Mouse (Mus musculus) testis, postnatal 10 days (tissue): ENCODE results near the gene Gatc.
"Not testable (repeated sequence)": the region's sequence is repeated elsewhere in the genome, so short reads cannot be mapped to it uniquely, and the experiment has no call there.

ENCODE experiments used
- DNase-seq: peaks from one replicate; pipeline ENCODE4 v3.0.0; 2021; ENCODE audit warnings: low spot score

Gene Gatc

DNA sequence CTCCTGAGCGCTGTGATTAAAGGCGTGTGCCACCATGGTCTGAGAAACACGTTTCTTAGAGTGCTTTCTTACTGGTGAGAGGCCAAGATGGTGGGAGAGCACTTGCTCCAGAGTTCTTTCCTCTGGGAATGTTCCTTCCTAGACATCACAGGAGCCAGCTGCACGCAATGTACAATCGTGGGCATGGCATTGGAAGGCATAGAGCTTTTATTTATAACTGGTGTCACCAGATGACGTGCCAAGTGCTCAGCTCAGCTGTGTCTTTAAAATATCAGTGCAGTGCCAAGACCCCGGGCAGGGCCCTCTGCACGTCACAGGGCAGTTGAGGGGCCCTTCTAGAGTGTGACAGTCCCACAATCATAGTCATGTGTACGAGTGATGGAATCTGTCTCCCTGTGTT is 10.0 kb downstream of the Gatc start:
- DNase-seq: no peak

DNA sequence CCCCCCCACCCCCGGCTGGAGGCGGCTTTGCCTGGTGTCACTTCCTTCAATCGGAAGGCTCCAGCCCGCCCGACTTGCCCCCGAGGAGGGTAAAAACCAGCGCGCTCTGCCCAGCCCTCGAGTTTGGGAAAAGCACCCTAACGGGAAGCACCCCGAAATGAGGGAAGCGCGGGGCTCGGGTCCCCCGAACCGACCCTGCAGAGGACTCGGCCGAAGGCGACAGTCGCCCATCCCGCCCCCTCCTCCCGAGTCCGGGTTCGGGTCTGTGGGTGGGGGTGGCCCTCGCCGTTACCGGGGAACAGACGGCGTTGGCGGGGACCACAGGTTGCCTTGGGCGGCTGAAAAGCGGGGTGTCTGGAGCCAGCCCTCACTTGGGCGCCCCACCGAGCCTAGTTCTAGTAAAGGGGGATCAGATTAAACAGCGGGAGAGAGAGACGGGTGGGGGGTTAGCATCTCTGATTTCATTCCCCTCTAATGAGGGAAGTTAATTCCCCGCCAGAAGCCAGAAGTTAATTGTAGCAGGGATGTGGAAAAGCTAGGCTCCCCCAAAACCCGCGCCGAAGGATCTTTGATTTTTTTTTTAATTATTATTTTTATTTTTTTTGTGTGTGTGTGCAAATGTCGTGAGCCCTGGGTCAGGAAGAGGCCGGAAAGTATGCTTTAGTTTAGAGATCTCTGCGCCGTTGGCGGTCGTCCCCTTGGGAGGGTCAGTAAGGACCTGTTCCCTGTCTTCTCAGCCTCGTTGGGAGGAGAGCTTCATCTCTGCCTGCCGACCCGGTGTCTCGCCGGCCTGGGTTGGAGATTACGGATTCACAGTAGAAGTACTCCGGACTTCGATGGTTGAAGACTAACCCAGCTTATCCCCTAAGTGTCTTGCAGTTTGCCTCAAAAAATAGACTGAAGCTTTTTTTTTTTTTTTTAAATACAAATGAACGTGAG is 13.1 kb downstream of the Gatc start:
- DNase-seq: peak; percentile 75

DNA sequence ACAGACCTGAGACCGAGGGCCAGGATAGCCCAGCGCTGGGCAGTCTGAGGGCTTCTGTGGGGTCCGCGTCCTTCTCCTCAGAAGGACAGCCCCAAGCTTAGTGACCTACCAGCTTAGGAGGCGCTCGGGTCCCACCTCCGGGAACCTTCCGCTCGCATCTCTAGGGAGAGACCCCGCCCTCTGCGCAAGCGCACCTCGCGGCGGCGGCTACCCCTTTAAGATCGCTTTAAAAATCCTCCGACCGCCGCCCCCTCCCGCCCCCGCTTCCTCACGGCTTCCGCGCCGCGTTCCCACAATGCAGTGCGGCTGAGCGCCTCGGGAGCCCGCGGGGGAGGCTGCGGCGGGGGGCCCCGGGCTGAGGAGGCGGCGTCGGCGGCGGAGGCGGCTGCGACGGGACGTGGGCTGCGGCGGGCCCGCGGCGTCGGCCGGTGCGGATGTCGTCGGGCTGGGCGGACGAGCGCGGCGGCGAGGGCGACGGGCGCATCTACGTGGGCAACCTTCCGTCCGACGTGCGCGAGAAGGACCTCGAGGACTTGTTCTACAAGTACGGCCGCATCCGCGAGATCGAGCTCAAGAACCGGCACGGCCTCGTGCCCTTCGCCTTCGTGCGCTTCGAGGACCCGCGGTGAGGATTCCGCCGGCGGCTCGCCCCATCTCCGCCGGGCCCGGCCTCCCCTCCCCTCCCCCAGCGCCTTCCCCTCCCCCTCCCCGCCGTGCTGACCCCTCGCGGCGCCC is 13.9 kb downstream of the Gatc start, which contains the start of gene Srsf9:
TSS of gene Srsf9 (plus strand) at position 303 of the 735 bp plus-strand sequence.
- peak; percentile 98 for DNase-seq

DNA sequence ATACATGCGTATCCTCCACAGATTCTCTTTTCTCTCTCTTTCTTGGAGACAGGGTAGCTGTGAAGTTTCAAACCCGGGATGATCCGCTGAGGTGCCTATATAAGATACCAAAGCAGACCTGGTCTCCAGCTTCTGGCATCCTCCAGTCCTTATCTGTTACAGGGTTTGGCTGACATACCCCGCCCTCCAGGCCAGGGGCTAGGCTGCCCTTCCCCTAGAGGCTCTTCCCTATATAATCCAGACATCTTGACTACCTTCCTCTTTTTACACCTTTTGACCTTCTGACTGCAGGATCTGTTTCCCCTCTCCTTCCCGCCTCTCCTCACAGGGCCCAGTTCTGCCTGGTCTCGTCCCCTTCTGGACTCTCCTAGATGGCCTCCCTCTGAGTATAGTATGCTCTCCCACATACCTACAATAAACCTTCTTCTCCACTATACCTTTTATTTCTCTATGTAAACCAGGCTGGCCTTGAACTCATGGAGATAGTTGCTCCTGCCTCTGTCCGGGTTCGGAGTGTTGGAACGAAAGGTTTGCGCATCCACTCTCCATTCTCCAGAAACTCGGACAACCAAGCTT is 14.6 kb downstream of the Gatc start:
- no peak for DNase-seq

DNA sequence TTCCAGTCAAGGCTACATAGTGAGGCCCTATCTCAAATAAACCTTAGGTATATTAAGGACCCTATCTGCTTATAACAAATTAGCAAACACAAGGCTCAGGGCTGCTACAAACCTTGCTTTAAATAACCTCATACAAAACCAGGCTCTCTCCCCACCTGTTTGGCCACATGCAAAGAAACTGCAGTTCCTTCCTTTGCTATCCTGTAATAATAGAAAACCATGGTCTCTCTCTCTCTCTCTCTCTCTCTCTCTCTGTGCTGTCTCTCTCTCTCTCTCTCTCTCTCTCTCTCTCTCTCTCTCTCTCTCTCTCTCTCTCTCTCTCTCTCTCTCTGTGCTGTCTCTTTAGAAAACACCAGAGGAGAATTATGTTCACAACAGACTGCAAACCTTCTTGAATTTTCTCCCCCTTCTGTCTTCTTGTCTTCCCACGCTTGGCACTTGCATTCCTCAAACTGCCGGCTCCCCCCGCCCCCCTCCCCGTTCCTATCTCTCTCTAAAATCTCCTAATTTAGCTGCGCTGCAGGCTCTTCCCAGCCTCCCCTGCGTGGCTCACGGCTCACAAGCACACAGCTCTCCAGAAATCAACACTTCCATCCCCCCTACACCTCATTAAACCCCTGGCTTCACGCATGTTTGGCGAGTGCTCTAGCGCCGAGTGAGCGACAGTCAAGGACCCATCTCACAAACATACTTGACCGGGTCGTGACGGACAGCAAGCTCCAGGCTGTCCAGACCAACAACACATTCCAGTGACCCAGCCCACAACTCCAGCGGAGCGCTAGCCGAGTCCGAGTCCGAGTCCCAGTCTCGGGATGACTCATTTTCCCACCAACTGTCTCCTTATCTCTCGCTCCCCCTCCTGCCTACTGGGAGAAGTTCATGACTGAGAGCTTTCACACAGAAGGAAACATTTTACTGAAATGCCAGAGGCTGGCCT is 21.7 kb downstream of the Gatc start:
- peak; percentile 74 for DNase-seq

DNA sequence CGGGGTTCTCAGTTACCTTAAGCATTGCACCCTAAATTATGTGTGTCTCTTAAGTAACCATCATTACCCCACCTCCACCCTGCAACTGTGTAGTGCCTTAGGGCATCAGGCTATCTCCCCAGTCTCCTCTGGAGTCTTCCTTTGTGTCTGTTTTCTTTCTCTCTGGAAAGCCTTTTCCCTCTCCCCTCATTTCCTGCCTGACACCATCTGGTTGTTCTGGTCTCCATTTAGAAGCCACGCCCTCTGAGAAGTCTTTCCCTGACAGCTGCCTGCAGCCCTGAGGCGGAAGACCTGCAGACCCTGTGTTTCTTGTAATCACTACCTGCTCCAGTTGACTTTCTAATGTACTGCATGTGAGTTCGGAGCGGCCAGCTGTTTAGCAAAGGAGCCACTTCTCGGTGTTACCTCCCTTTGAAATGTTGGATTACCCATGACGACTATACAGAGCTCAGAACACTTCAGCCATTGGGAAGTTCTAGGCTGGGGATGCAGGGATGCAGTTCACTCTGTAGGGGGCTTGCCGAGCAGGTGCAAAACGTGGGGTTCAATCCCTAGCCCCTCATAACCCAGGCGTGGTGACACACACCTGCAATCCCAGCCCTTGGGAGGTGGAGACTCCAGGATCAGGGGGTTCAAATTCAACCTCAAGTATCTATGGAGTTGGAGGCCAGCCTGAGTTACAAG is 23.2 kb downstream of the Gatc start:
- no peak for DNase-seq

DNA sequence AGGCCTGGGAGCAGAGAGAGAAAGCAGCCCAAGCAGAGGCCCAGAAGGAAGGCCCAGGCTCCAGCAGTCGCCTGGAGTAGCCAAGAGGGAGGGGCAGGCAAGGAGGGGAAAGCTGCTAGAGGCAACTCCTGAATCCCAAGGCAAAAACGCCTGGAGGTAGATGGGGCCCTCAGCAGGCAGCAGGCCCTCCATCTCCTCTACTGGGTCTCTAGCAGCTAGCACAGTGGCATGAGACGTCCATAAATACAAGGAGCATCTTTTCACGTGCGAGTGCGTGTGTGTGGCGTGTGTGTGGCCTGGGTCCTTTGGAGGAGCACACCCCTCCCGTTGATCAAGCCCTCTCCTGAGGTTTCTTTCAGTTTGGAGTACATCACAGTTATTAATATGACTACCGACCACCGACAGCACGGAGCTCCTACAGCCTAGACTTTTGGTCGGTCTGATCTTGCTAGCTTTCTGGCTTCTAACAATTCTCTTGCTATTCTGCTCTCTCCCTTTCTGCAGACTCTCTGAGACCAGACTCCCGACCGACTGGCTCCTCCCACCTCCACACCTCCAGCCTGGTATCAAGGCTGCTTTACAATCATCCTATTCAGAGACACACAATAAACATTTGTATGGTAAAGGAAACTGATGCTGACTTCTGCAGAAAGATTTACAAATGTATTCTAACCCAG is 23.9 kb downstream of the Gatc start:
- no peak for DNase-seq

DNA sequence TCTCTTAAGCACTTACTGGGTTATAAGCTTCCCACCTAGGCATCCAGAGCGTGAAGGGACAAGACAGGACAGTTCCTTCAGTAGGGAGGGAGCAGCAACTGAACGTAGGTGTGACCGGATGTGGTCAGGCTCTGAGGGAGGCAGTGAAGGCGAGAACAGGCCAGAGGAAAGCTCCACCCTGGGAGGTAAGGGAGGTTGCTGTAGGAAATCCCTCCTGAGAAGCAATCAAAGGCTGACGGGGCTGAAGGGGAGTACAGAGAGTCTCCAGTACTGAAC is 27.4 kb downstream of the Gatc start:
- no peak for DNase-seq

DNA sequence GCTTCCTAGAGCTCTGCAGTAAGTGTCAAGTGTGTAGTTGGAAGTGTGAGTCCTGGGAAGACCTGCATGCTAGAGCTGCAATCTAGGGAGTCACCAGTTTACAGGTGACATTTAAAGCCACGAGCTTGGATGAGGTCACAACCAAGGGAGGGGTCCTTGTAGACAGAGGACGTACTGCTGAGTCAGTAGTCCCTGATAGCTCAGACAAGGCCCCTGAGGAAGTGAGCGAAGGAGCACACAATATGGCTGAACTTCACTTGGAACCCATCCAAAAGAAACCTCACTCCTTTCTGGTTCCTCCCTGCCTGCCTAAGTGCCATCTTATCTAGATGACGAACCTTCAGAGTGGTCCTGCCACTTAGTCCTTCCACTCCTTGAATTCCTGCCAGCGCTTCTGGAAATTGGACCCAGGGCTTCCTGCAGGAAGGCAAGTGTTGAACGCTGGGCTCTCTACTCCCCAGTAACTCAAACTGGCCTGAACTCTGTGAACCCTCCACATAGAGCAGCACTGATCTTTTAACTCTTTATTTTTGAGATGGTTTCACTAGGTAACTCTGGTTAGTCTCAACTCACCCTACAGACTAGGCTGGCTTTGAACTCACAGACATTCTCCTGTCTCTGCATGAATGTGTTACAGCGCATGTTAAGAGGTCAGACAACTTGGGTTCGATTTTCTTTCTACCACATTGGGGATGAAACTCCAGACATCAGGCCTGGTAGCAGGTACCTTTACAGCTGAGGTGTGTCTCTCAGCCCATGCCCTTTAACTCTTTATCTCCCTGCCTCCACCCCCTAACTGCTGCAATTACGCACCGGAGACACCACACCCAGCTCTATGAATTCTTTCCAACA is 27.9 kb downstream of the Gatc start:
- DNase-seq: no peak

DNA sequence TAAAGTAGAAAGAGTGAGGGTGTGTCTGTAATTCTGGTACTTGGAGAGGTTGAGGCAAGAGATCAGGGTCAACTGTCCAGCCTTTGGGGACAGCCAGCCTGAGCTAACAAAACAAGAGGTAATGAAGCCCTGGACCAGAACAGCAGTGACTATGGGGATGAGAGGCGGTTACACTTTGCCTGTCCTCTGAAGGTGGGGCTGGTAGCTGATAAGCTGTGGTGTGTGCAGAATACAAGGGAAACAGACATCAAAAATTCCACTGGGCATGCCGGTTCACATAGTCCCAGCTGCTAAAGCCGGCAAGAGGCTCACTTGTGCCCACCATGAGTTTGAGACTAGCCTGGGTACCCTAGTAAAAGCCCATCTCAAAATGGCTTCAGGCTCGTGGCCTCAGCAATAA is 28.6 kb downstream of the Gatc start:
- DNase-seq: no peak

DNA sequence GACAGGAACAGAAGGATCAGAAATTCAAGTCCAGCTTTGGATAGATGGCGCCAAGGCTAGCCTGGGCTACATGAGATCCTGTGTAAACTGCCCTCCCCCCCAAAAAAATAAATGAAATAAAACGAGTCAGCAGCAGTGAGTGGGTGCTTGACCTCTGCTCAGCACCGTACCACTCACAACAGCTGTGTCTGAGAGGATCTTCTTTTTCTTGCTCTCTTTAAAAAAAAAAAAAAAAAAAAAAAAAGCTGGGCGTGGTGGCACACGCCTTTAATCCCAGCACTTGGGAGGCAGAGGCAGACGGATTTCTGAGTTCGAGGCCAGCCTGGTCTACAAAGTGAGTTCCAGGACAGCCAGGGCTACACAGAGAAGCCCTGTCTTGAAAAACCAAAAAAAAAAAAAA is 38.8 kb downstream of the Gatc start:
- not testable (repeated sequence) for DNase-seq

DNA sequence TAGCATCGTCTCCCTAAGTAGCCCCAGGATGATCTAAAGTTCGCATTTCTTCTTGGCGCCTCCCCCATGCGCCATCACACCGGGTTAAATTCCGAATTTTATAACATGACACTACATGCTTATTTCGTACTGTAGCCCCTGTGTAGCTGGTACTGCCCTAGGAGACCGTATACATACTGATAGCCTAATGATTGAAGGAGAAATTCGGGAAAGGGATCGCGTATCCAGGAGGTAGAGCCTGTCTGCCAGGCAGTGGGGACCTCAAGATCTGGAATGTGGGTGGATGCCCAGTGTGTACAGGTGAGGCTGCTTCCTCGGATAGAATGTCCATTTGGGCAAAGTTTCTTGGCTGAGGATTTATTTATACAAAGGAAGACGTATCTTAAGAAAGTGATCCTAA is 39.4 kb downstream of the Gatc start:
- DNase-seq: no peak

DNA sequence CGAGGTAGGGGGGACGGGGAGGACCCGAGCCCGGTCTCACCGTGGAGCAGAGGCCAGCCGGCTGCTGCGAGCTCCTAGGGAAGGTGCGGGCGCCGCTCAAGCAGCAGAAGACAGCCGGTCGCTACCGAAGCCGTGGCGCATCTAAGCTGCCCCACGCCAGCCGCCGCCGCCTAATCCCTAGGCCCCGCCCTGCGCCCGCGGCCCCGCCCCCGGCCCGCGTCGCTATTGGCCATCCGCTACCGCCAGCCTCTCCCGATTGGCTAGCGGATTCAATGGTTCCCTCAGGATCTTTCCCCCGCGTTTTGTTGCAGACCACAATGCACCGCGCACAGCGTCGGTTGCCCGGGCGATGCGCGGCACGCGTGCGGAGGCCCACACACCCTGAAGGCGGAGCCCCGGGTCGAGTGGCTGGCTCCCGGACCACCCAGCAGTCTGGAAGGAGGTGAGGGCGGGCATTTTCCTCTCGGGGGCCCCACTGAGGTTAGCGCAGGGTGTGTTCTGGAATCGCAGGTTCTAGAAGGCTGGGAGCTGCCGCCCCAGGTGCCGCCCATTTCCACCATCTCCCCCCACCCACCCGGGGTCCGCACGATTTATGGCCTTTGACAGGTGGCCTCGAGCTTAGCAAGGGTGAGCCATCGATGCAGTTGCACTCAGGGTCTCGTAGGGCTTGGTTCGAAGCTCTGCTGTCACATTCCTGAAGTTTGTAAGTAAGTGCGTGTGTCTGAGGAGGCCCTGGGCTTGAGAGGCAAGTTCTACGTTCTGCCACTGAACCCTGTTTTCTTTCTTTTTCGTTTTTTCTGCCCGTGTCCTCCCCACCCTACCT is 40.0 kb downstream of the Gatc start, which contains the start of gene Dynll1:
TSS of gene Dynll1 (minus strand) at position 208 of the 823 bp plus-strand sequence.
- peak; percentile 100 for DNase-seq

DNA sequence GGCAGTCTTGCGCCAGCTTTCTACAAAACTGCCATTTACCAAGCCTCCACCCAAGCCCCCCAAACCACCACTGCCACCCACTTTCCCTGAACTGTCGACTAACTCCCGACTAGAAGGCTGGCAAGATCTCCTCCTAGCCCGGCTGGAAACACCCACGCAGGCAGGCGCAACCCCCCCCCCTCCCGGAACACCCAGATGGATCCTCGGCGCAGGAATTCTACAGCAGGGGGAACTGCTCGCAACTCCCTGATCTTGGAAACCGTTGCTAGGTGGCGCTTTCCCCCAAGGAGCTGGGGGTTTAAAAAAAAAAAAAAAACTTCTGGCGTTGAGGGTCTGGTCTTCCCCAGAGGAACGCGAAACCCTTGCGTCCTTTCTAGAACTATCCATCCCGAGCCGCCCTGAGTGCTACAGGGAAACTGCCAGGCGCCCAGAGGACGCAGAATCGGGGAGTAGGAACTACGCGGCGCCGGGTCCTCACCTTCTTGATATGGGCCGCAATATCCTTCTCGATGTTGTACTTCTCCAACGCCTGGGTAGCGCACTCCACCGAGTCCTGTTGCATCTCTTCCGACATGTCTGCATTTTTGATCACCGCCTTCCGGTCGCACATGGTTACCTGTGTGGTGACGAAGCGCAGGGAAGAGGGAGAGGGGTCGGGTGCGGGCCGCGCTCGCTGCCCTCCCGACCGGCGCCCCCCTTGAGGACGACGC is 40.8 kb downstream of the Gatc start:
- peak; percentile 72 for DNase-seq

DNA sequence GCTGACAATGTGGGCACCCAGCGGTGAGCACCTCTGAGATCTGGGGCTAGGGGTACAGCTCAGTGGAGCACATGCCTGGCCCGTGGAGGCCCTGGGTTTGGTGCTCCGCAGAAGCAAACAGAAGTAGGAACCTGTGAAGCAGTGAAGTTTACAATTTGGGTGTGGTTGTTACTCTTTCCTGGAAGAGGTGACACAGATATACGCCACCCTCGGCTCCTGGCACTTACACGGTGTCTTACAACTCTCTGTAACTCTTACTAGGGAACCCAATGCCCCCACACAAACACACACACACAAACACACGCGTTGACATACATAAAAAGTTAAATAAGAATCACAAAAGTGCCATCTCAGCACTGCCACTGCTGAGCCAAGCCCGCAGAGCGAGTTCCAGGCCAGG is 44.6 kb downstream of the Gatc start:
- no peak for DNase-seq

DNA sequence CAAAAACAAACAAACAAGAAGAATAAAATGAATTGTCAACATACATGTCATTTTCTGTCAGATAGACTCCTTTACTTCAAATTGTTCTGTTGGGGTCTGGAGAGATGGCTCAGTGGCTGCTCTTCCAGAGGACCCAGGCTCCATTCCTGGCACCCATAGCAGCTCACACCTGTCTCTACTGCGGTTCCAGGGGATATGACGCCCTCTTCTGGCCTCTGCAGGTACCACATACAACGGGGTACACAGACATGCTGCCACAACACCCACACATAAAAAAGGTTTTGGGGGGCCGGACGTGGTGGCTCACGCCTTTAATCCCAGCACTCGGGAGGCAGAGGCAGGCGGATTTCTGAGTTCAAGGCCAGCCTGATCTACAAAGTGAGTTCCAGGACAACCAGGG is 46.8 kb downstream of the Gatc start:
- no peak for DNase-seq

DNA sequence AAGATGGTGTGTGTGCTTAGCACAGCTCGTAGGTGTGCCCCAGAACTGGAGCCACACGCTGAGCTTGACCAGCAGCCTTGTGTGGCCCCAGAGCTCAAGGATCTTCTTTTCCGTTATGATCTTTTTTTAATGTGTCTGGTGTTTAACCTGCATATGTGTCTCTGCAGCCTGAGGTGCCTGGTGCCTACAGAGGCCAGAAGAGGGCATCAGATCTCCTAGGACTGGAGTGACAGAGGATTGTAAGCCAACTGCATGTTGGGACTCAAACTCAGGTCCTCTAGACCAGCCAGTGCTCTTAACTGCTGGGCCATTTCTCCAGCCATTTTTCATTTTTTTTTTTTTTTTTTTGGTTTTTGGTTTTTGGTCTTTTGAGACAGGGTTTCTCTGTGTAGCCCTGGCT is 56.2 kb downstream of the Gatc start:
- no peak for DNase-seq
